Mouse (Mus musculus) embryonic facial prominence, embryonic 11.5 days (tissue): ENCODE measurements at regions not wholly inside any gene's neighbourhood (a gene's known extent, or its start where the extent isn't known, plus 50 kb on each side); places are given as distances from the start of the nearest gene placed in this dataset.

ENCODE experiments used
- ATAC-seq: fragments of 200-750 bp; cut with Nextera tagmentation; replicated peaks from 2 replicates; pipeline ENCODE4 v1.8.0; 2017; ENCODE audit warnings: low read depth; ENCODE audit not compliant: insufficient number of reproducible peaks, low FRiP score, low TSS enrichment
- DNase-seq: peaks from one replicate; pipeline ENCODE4 v3.0.0-alpha.2; 2015; ENCODE audit warnings: low spot score
- H3K27ac ChIP-seq: fragments of 300-500 bp; sonication (generic); replicated peaks from 2 replicates; pipeline ENCODE4 v1.5.1; 2014; ENCODE audit warnings: mild to moderate bottlenecking, low read depth, low read length, control low read depth
- H3K27me3 ChIP-seq: fragments of 300-500 bp; sonication (generic); 2 replicates; pipeline ENCODE4 v1.6.1; 2014; ENCODE audit warnings: mild to moderate bottlenecking, low read length, moderate library complexity, mixed read lengths; ENCODE audit not compliant: control insufficient read depth, insufficient read depth
- H3K36me3 ChIP-seq: fragments of 300-500 bp; sonication (generic); replicated peaks from 2 replicates; pipeline ENCODE4 v1.6.1; 2014; ENCODE audit warnings: low read depth, mild to moderate bottlenecking, low read length, moderate library complexity, mixed read lengths; ENCODE audit not compliant: control insufficient read depth, insufficient read depth
- H3K4me1 ChIP-seq: fragments of 300-500 bp; sonication (generic); 2 replicates; pipeline ENCODE4 v1.6.1; 2014; ENCODE audit warnings: low read length, mixed read lengths; ENCODE audit not compliant: control insufficient read depth, insufficient read depth
- H3K4me2 ChIP-seq: fragments of 300-500 bp; sonication (generic); 2 replicates; pipeline ENCODE4 v1.6.1; 2014; ENCODE audit warnings: low read depth, mild to moderate bottlenecking, control low read depth, low read length, moderate library complexity
- H3K4me3 ChIP-seq: fragments of 300-500 bp; sonication (generic); 2 replicates; pipeline ENCODE4 v1.5.1; 2014; ENCODE audit warnings: low read depth, low read length, control low read depth
- H3K9ac ChIP-seq: fragments of 300-500 bp; sonication (generic); replicated peaks from 2 replicates; pipeline ENCODE4 v1.6.1; 2014; ENCODE audit warnings: mild to moderate bottlenecking, control low read depth, low read length
- H3K9me3 ChIP-seq: fragments of 300-500 bp; sonication (generic); replicated peaks from 2 replicates; pipeline ENCODE4 v1.6.1; 2016; ENCODE audit warnings: mild to moderate bottlenecking, low read length, inconsistent platforms, mixed read lengths; ENCODE audit not compliant: control insufficient read depth
- WGBS: fragments of 180-500 bp; shearing (Covaris S2); extraction: QIAGEN DNeasy Blood & Tissue Kit; methylation state at CpG from one replicate; pipeline ENCODE4 v1.1.7; 2014; 5-methylcytosine and 5-hydroxymethylcytosine counted together

DNA sequence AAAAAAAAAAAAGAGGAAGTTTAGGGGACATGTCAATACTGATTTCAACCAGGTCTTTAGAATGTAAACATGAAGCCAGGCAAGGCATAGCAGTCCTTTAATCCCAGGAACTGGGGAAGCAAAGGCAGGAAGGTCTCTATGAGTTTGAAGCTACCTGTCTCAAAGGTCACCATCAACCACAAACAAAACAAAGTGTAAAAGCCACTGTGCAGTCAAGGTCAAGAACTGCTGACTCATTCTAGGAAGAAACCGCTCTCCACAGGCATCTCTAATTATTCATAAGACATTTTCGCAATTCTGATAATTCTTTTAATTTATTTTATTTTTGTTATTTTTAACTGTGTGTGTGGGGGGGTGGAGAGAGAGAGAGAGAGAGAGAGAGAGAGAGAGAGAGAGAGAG is 364.0 kb downstream of the Cntnap4 start:
- Histone ChIP-seq H3K27ac (no peak overlapping the region), H3K4me3 (no peak overlapping the region), H3K4me2 (no peak overlapping the region), H3K27me3 (no peaks in the 10 kb centered on the region), H3K4me1 (no peaks in the 10 kb centered on the region), H3K9ac (no peak overlapping the region), H3K9me3 (no peaks in the 10 kb centered on the region), H3K36me3 (no peaks in the 10 kb centered on the region)
- 94% methylated on average over 2 of the region's 2 CpGs for WGBS
- DNase-seq (no peak), ATAC-seq (no peak)

DNA sequence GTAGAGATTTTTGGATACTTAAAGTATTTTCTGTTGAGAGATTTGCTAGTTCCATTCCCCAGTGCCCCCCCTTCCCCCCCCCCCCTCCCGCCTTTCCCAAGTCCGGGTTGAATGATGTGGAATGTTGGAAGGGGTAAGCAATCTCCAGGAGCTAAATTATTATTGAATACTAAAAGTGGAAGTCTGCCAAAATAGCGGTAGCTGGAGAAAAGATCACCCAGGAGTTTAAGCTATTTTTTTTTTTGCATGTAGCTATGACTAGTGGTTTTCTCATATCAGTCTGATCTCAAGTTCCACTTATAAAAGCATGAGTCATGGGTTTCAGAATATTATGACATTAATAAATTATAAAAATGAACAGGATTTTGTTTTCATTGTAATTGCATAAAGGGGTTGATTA is 365.6 kb downstream of the Cntnap4 start:
- no peak for DNase-seq
- Histone ChIP-seq H3K4me2 (no peak overlapping the region), H3K9ac (no peak overlapping the region), H3K27me3 (no peaks in the 10 kb centered on the region), H3K27ac (no peak overlapping the region), H3K4me3 (no peak overlapping the region), H3K9me3 (no peaks in the 10 kb centered on the region), H3K36me3 (no peaks in the 10 kb centered on the region), H3K4me1 (no peaks in the 10 kb centered on the region)
- 81% methylated on average over 3 of the region's 3 CpGs for WGBS
- ATAC-seq, result no peak

DNA sequence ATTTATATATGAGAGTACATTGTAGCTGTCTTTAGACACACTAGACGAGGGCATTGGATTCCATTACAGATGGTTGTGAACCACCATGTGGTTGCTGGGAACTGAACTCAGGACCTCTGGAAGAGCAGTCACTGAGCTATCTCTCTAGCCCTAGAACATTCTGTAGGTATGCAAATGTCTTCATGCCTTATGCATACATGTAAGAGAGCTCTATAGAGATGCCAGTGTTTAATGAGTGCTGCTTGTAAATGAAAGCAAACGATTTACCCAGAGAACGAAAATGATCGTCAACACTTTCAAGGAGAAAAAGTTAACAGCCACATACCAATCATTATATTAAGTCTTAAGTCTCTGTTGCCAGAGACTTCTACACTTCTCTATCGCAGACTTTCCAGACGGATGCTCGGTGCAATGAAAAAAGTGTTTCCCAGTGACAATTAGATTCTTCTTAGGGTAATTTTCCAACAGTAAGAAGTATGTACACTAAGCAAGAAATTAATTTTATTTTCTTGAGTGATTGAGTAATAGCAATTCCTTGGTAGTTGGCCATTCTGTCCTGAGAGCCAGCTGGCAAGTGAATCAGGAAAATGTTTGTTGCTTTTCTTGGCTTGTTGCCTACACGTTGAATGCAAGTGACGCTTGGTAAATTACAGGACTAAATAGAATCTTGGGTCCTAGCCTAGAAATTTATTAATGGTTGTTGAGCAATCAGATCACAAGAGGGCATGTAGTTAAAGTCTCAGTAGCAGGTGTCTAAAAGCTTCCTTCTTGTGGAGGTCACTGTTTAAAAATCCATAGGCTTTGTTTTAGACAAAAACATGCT is 366.3 kb downstream of the Cntnap4 start:
- 92% methylated on average over 9 of the region's 9 CpGs for WGBS
- Histone ChIP-seq H3K4me2 (no peak overlapping the region), H3K4me1 (no peaks in the 10 kb centered on the region), H3K9me3 (no peaks in the 10 kb centered on the region), H3K27me3 (no peaks in the 10 kb centered on the region), H3K36me3 (no peaks in the 10 kb centered on the region), H3K4me3 (no peak overlapping the region), H3K9ac (no peak overlapping the region), H3K27ac (no peak overlapping the region)
- ATAC-seq, result no peak
- no peak for DNase-seq

DNA sequence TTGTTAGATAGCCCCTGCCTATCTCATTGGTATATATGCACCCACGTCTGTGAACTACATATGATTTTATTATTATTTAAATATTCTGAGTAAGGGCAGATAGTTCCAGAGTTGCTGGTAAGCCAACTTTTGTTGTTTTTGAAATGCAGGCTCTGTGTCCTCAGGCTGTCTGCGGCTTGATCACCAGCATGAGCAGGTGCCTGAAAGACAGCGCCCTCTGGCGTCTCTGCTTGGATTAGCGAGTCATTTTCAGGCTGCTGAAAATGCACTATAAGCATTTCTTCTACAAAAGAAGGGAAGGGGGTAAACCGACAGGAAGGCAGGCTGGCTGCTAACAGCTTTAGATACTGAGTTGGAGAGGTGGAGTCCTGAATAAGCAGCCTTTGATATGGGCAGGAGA is 402.6 kb downstream of the Cntnap4 start:
- no peak overlapping the region for H3K27ac ChIP-seq
- no peaks in the 10 kb centered on the region for H3K9me3 ChIP-seq
- no peaks in the 10 kb centered on the region for H3K27me3 ChIP-seq
- DNase-seq (peak; percentile 74), ATAC-seq (no peak)
- H3K4me3 ChIP-seq, result no peak overlapping the region
- no peak overlapping the region for H3K9ac ChIP-seq
- WGBS, result 7% methylated on average over 6 of the region's 6 CpGs
- H3K36me3 ChIP-seq, result no peaks in the 10 kb centered on the region
- H3K4me1 ChIP-seq, result no peaks in the 10 kb centered on the region
- no peak overlapping the region for H3K4me2 ChIP-seq

DNA sequence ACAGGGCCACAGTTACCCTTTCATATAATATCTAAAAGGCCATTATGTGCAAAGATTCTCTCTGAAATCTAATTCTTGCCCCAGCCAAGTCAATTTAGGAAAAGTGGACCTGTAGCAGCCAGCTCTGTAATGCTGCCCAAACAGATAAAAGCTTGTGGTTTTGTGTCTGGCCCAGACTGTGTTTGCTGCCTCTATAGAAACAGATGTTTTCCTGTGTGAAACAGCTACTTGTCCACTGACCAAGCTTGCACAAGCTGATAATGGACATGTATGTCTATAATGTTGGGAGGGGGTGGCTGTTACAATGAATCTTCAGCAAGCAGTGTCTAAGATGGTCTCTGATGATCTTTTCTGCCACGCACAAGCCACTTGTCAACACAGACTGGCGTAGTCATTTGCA is 405.9 kb downstream of the Cntnap4 start:
- Histone ChIP-seq H3K9me3 (no peaks in the 10 kb centered on the region), H3K36me3 (no peaks in the 10 kb centered on the region), H3K27me3 (no peaks in the 10 kb centered on the region), H3K27ac (no peak overlapping the region), H3K4me2 (no peak overlapping the region), H3K4me3 (no peak overlapping the region), H3K9ac (no peak overlapping the region), H3K4me1 (no peaks in the 10 kb centered on the region)
- DNase-seq (no peak), ATAC-seq (no peak)
- WGBS, result 91% methylated on average over 2 of the region's 2 CpGs

DNA sequence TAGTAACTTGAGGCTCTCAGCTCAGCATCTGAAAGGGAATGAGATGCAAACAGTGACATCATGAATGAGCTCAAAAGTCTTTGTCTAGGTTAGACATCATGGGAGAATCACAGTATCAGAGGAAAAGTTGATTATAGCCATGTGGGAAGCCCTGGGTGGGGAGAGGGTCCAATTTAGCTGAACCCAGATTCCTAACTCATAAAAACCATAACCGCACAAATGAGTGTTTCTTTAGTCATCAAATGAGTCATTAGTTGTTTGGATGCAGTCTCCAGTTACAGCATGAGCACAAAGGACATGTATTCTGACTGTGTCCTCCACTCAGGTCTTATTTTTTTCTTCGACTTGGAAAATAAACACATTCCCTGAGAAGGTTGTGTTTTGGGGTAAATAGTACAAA is 406.5 kb downstream of the Cntnap4 start:
- no peak for ATAC-seq
- 75% methylated on average over 2 of the region's 2 CpGs for WGBS
- no peaks in the 10 kb centered on the region for H3K9me3 ChIP-seq
- H3K27ac ChIP-seq, result no peak overlapping the region
- H3K4me3 ChIP-seq, result no peak overlapping the region
- H3K27me3 ChIP-seq, result no peaks in the 10 kb centered on the region
- H3K4me2 ChIP-seq, result no peak overlapping the region
- H3K4me1 ChIP-seq, result no peaks in the 10 kb centered on the region
- no peaks in the 10 kb centered on the region for H3K36me3 ChIP-seq
- no peak for DNase-seq
- no peak overlapping the region for H3K9ac ChIP-seq

DNA sequence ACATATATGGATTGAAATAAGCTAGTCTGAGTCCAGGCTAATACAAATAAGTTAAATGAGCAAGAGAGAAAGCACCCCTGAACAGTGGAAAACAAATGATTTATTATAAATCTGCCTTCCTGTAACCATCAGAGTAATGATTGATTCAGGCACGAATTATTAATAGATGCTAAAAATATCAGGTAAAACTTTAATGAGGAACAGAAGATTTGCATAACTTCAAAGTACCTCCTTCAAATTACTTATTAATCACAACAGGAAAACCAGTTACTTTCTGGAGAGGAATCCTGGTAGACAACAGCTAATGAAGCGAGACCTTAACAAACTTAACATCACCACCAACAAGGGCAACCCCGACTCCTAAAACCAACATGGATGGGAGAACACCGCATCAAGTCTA is 423.9 kb downstream of the Cntnap4 start:
- no peak for DNase-seq
- ATAC-seq, result no peak
- no peaks in the 10 kb centered on the region for H3K4me1 ChIP-seq
- no peaks in the 10 kb centered on the region for H3K36me3 ChIP-seq
- H3K9me3 ChIP-seq, result no peaks in the 10 kb centered on the region
- 84% methylated on average over 4 of the region's 4 CpGs for WGBS
- no peak overlapping the region for H3K9ac ChIP-seq
- no peak overlapping the region for H3K4me3 ChIP-seq
- H3K27ac ChIP-seq, result no peak overlapping the region
- no peak overlapping the region for H3K4me2 ChIP-seq
- H3K27me3 ChIP-seq, result no peaks in the 10 kb centered on the region

DNA sequence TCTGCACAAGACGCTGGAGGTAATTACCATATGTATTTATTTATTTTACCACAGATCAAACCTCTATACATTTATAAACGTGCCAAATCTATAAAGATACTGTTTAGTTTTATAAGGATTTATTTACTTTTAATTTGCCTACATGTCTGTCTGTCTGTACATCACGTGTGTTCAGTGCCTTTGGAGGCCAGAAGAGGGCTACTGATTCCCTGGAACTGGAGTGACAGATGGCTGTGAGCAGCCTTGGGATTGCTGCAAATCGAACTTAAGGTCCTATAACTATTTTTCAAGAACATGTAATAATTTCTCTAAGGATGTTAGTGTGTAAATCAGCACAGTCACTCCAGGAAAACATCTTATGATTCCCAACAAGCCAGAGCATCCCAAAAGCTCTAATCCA is 437.5 kb downstream of the Cntnap4 start:
- DNase-seq (no peak), ATAC-seq (no peak)
- Histone ChIP-seq H3K9me3 (no peaks in the 10 kb centered on the region), H3K36me3 (no peaks in the 10 kb centered on the region), H3K4me3 (no peak overlapping the region), H3K27ac (no peak overlapping the region), H3K4me1 (no peaks in the 10 kb centered on the region), H3K4me2 (no peak overlapping the region), H3K27me3 (no peaks in the 10 kb centered on the region), H3K9ac (no peak overlapping the region)
- 67% methylated on average over 4 of the region's 4 CpGs for WGBS
